16 mouse cellular contexts compared by ENCODE assay signal in the genomic region with DNA sequence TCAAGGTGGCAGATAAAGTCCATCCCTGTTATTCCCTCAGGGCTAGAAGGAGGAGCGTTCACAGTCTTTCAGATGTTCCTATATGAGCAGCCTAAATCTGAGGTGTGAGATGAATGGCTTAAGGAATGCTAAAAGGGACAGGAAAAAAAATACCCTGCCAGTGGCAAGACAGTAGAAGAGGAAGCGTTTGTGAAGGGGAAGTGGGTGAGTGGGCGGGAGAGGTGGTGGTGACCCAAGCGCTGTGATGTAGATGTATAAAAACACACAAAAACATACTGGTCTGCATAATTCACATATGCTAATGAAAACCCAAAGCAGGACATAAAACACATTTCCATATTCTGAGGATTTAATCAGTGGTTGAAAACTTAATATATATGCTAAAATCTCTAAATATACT.
DNase-seq lines count a peak whose midpoint lies in the region; ATAC-seq and TF ChIP-seq lines count a peak whose summit lies in the region.
"Had no signal": no experiment of that assay in that cellular context is flagged by ENCODE, and none has a peak within 500 bp of the region (broad histone marks: within the 10 kb centered on the region; RNA-seq: fewer than 3 reads in every experiment).

No protein-coding gene starts in this region.

- DNase-seq in kidney, adult 2 months: peak; percentile 7
- DNase-seq in 416B (ENCODE audit: low read depth): peak; percentile 34
- DNase-seq in ovary, postnatal 36 days (ENCODE audit: low spot score): no peak
- DNase-seq in gastrocnemius, postnatal 36 days: no peak
- no peak for DNase-seq in adrenal gland, postnatal 14 days
- DNase-seq: cerebellum, adult 2 months; kidney, postnatal 14 days; layer of hippocampus, postnatal 36 days; retina, postnatal 1 day had no signal

- H3K4me3 ChIP-seq in kidney, adult 2 months (ENCODE audit: insufficient read depth, low read depth, low read length): no peak overlapping the region
- no peak overlapping the region for H3K4me3 ChIP-seq in kidney, embryonic 15.5 days (replicated peaks)
- H3K4me3 ChIP-seq in macrophage (ENCODE audit: inconsistent target): no peak overlapping the region
- H3K4me3 ChIP-seq: erythroblast, embryonic 14.5 days; limb, embryonic 12.5 days; midbrain, embryonic 12.5 days; neural tube, embryonic 12.5 days had no signal

- 78% methylated on average over 4 of the region's 4 CpGs for WGBS in kidney, adult 2 months
- 78% methylated on average over 4 of the region's 4 CpGs for WGBS in kidney, embryonic 15.5 days
- WGBS in macrophage (ENCODE audit: missing documents): 6% methylated on average over 4 of the region's 4 CpGs

- no peaks in the 10 kb centered on the region for H3K9me3 ChIP-seq in kidney, embryonic 15.5 days (replicated peaks)
- H3K9me3 ChIP-seq: limb, embryonic 12.5 days; midbrain, embryonic 12.5 days; neural tube, embryonic 12.5 days had no signal

- H3K36me3 ChIP-seq in kidney, adult 2 months (ENCODE audit: control insufficient read depth, insufficient read depth, low read length): no peaks in the 10 kb centered on the region
- H3K36me3 ChIP-seq in kidney, embryonic 15.5 days: no peaks in the 10 kb centered on the region
- H3K36me3 ChIP-seq in macrophage (ENCODE audit: inconsistent target): no peaks in the 10 kb centered on the region
- H3K36me3 ChIP-seq: limb, embryonic 12.5 days; midbrain, embryonic 12.5 days; neural tube, embryonic 12.5 days had no signal

- no peak for TF ChIP-seq POLR2A in kidney, adult 2 months (IDR thresholded peaks at IDR 0.05; ENCODE audit: low read depth, low read length)

- H3K27ac ChIP-seq in kidney, adult 2 months (ENCODE audit: insufficient read depth, low read depth, low read length): no peak overlapping the region
- H3K27ac ChIP-seq in kidney, embryonic 15.5 days: no peak overlapping the region
- H3K27ac ChIP-seq in macrophage: peak overlapping the region; percentile 35
- H3K27ac ChIP-seq: limb, embryonic 12.5 days; midbrain, embryonic 12.5 days; neural tube, embryonic 12.5 days had no signal

- no peak for ATAC-seq in kidney, embryonic 15.5 days (replicated peaks; ENCODE audit: low FRiP score)
- peak; percentile 61 for ATAC-seq in activated CD4-positive, CD25-positive, alpha-beta regulatory T cell, adult 4 months

- H3K79me2 ChIP-seq in macrophage (ENCODE audit: inconsistent target): no peaks in the 10 kb centered on the region

- intact Hi-C loops in gastrocnemius, postnatal 36 days (cut with DNase I): no loop called here

- no peaks in the 10 kb centered on the region for H3K27me3 ChIP-seq in kidney, adult 2 months (replicated peaks; ENCODE audit: control insufficient read depth, insufficient read depth, low read length)
- H3K27me3 ChIP-seq in kidney, embryonic 15.5 days: no peaks in the 10 kb centered on the region
- H3K27me3 ChIP-seq: limb, embryonic 12.5 days; midbrain, embryonic 12.5 days; neural tube, embryonic 12.5 days had no signal

- no peak overlapping the region for H3K4me2 ChIP-seq in kidney, embryonic 15.5 days
- H3K4me2 ChIP-seq: limb, embryonic 12.5 days; midbrain, embryonic 12.5 days; neural tube, embryonic 12.5 days had no signal

- H3K9ac ChIP-seq in kidney, embryonic 15.5 days: no peak overlapping the region
- H3K9ac ChIP-seq: limb, embryonic 12.5 days; midbrain, embryonic 12.5 days; neural tube, embryonic 12.5 days had no signal

- H3K4me1 ChIP-seq in kidney, adult 2 months (ENCODE audit: control insufficient read depth, insufficient read depth, low read length): no peaks in the 10 kb centered on the region
- H3K4me1 ChIP-seq in kidney, embryonic 15.5 days: no peaks in the 10 kb centered on the region
- H3K4me1 ChIP-seq: limb, embryonic 12.5 days; neural tube, embryonic 12.5 days had no signal

- no peak for TF ChIP-seq CTCF in kidney, adult 2 months (conservative IDR thresholded peaks at IDR 0.05; ENCODE audit: insufficient read depth, insufficient read length, low read depth, low read length)

Comparison
In these comparisons a context has a peak if more than half of its experiments do, and no peak if none do; other contexts are left out.
1. DNase-seq: peak in kidney, adult 2 months (single experiment) and 416B (single experiment); none in ovary, postnatal 36 days (single experiment), gastrocnemius, postnatal 36 days (0 of 2) and adrenal gland, postnatal 14 days (single experiment).